8 mouse cellular contexts compared by ENCODE assay signal in the genomic region with DNA sequence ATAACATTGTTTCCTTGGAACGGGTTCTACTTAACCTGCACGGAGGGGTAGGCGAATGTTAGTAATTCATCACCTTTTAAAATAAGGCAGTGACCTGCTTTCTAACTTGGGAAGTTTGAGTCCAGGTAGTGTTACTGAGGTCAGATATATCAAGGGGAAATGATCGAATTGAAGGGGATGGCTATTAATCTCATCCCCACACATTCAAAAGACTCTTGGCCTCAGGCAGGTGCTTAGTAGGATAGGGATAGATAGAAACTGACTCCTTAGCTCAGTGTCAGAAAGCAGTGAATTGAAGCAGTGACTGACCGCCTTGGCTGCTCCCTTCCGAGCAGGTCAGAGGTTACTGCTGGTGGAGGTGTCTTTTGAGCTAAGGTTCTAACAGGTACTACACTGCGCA. TPM values are rescaled to one million over a fixed set of nuclear protein-coding genes. Genes with fewer than 3 reads are reported as not detected.
DNase-seq lines count a peak whose midpoint lies in the region; ATAC-seq and TF ChIP-seq lines count a peak whose summit lies in the region.

No protein-coding gene starts in this region.

- dilution Hi-C loops in CH12.LX (cut with MboI; ENCODE audit: extremely low pct_ligation_motif_present, extremely low pct_unique_long_range_greater_than_20kb, low sequenced_read_pairs): no loop called here

- in situ Hi-C loops in CH12.LX (cut with MboI; ENCODE audit: low pct_ligation_motif_present, low pct_unique_long_range_greater_than_20kb, low sequenced_read_pairs): no loop called here

- 0 out of 2 replicates have a peak overlapping the region, but pooled peaks have one; percentile 20 for H3K9ac ChIP-seq in heart, adult 2 months (ENCODE audit: low read depth, low read length)
- H3K9ac ChIP-seq in CH12.LX (ENCODE audit: insufficient read depth, low read depth): peak overlapping the region; percentile 89
- H3K9ac ChIP-seq in forebrain, embryonic 15.5 days (replicated peaks): no peak overlapping the region
- H3K9ac ChIP-seq in liver, embryonic 13.5 days: peak overlapping the region; percentile 96

- no peaks in the 10 kb centered on the region for H3K9me3 ChIP-seq in CH12.LX (replicated peaks; ENCODE audit: low read length)
- H3K9me3 ChIP-seq in forebrain, embryonic 15.5 days: no peaks in the 10 kb centered on the region
- no peaks in the 10 kb centered on the region for H3K9me3 ChIP-seq in liver, embryonic 13.5 days (replicated peaks)

- no peak for DNase-seq in heart, adult 2 months
- DNase-seq in heart, postnatal 4 days: no peak
- no peak for DNase-seq in CH12.LX (ENCODE audit: extremely low read depth)
- no peak for DNase-seq in liver, embryonic 13.5 days
- no peak for DNase-seq in thymus, postnatal 0 days (ENCODE audit: low spot score)

- H3K36me3 ChIP-seq in heart, adult 2 months (ENCODE audit: control insufficient read depth, insufficient read depth, low read length): peaks cover 23% of the 10 kb centered on the region
- H3K36me3 ChIP-seq in CH12.LX (replicated peaks in 1 of 2; ENCODE audit: control insufficient read depth in 1 of 2, insufficient read depth in 1 of 2, low read length in 1 of 2): peaks cover 9 to 42% of the 10 kb centered on the region in 2 experiments
- H3K36me3 ChIP-seq in forebrain, embryonic 15.5 days: peaks cover 12% of the 10 kb centered on the region; the same call in 1 of the 2 replicates
- H3K36me3 ChIP-seq in liver, embryonic 13.5 days: peaks cover 35% of the 10 kb centered on the region

- H3K4me1 ChIP-seq in heart, adult 2 months (ENCODE audit: control insufficient read depth, insufficient read depth, low read length): peaks cover 16% of the 10 kb centered on the region
- H3K4me1 ChIP-seq in CH12.LX (ENCODE audit: control insufficient read depth in 1 of 2, insufficient read depth in 2 of 2): peaks cover 10 to 46% of the 10 kb centered on the region in 2 experiments
- peaks cover 33% of the 10 kb centered on the region for H3K4me1 ChIP-seq in forebrain, embryonic 15.5 days
- H3K4me1 ChIP-seq in liver, embryonic 13.5 days (replicated peaks): peaks cover 71% of the 10 kb centered on the region

- no peak for TF ChIP-seq CTCF in heart, adult 2 months (IDR thresholded peaks at IDR 0.05)
- no peak for TF ChIP-seq CTCF in CH12.LX (conservative IDR thresholded peaks at IDR 0.05 in 1 of 2, IDR thresholded peaks at IDR 0.05 in 1 of 2; ENCODE audit: low read depth in 2 of 2, low read length in 2 of 2)

- ATAC-seq in forebrain, embryonic 15.5 days (replicated peaks): no peak
- ATAC-seq in liver, embryonic 13.5 days (ENCODE audit: low read depth): no peak
- no peak for ATAC-seq in megakaryocyte-erythroid progenitor cell, adult 5-6 weeks (replicated peaks; ENCODE audit: low FRiP score, low TSS enrichment, poor library complexity, severe bottlenecking)
- ATAC-seq in granulocyte monocyte progenitor cell, adult 5-6 weeks (replicated peaks; ENCODE audit: poor library complexity, severe bottlenecking): no peak

- H3K27me3 ChIP-seq in heart, adult 2 months (ENCODE audit: control insufficient read depth, insufficient read depth, low read length): no peaks in the 10 kb centered on the region
- no peaks in the 10 kb centered on the region for H3K27me3 ChIP-seq in CH12.LX (replicated peaks)
- H3K27me3 ChIP-seq in forebrain, embryonic 15.5 days: no peaks in the 10 kb centered on the region
- no peaks in the 10 kb centered on the region for H3K27me3 ChIP-seq in liver, embryonic 13.5 days

- no peak for TF ChIP-seq RAD21 in CH12.LX (IDR thresholded peaks at IDR 0.05; ENCODE audit: low read depth, low read length)

- no peak overlapping the region; the same call in 1 of the 2 replicates for H3K4me3 ChIP-seq in heart, adult 2 months
- peak overlapping the region; percentile 91 to 100 (median 93) for H3K4me3 ChIP-seq in CH12.LX (replicated peaks in 1 of 3; ENCODE audit: low read depth in 2 of 3, low read length in 2 of 3, poor library complexity in 1 of 3)
- H3K4me3 ChIP-seq in forebrain, embryonic 15.5 days: peak overlapping the region; percentile 73; the same call in 1 of the 2 replicates
- peak overlapping the region; percentile 96 for H3K4me3 ChIP-seq in liver, embryonic 13.5 days (replicated peaks)

- intact Hi-C loops in heart, adult 2 months (cut with DNase I): no loop called here

- H3K79me2 ChIP-seq in heart, adult 2 months (replicated peaks; ENCODE audit: control insufficient read depth, insufficient read depth, low read length): peaks cover 14% of the 10 kb centered on the region
- peaks cover 65% of the 10 kb centered on the region for H3K79me2 ChIP-seq in CH12.LX (replicated peaks; ENCODE audit: control insufficient read depth, extremely low read depth, insufficient read depth, poor library complexity, severe bottlenecking)

- no peak overlapping the region for H3K27ac ChIP-seq in heart, adult 2 months
- no peak overlapping the region for H3K27ac ChIP-seq in CH12.LX (ENCODE audit: insufficient read depth, low read depth)
- no peak overlapping the region for H3K27ac ChIP-seq in forebrain, embryonic 15.5 days (replicated peaks)
- H3K27ac ChIP-seq in liver, embryonic 13.5 days: no peak overlapping the region

- TF ChIP-seq POLR2A in heart, adult 2 months (IDR thresholded peaks at IDR 0.05; ENCODE audit: insufficient read depth, low read depth, low read length): no peak
- TF ChIP-seq POLR2A in CH12.LX (IDR thresholded peaks at IDR 0.05; ENCODE audit: low read depth, low read length): no peak

- WGBS in heart, adult 2 months: 79% methylated on average over 7 of the region's 7 CpGs
- 95% methylated on average over 7 of the region's 7 CpGs for WGBS in forebrain, embryonic 15.5 days
- whole genome bisulfite sequencing in liver, embryonic 13.5 days (ENCODE audit: insufficient replicate concordance): 54% methylated on average over 7 of the region's 7 CpGs

- no peak for TF ChIP-seq EP300 in heart, adult 2 months (IDR thresholded peaks at IDR 0.05; ENCODE audit: insufficient read depth, low read depth, low read length)
- TF ChIP-seq EP300 in CH12.LX (IDR thresholded peaks at IDR 0.05; ENCODE audit: low read length): no peak

- H3K4me2 ChIP-seq in CH12.LX (ENCODE audit: insufficient read depth, low read depth, poor library complexity, severe bottlenecking): peak overlapping the region; percentile 73
- peak overlapping the region; percentile 83; the same call in 1 of the 2 replicates for H3K4me2 ChIP-seq in forebrain, embryonic 15.5 days (replicated peaks)
- H3K4me2 ChIP-seq in liver, embryonic 13.5 days: peak overlapping the region; percentile 80

TF ChIP-seq in CH12.LX, 34 proteins besides CTCF, POLR2A, EP300 and RAD21 (continues in another document):
- TF ChIP-seq ZNF384 (IDR thresholded peaks at IDR 0.05; ENCODE audit: low read depth, low read length) (no peak), UBTF (IDR thresholded peaks at IDR 0.05; ENCODE audit: low read depth, low read length) (no peak), SIN3A (IDR thresholded peaks at IDR 0.05; ENCODE audit: low read length) (no peak)

RNA-seq across cellular contexts. Expression of gene G3bp1, which starts 2.0 kb away (rescaled TPM):
- 10 to 100 TPM; 40.0 to 41.3 TPM for total RNA-seq in heart, adult 2 months (2021)
- polyA plus RNA-seq in heart, adult 2 months (2012; rRNA removed): 22.0 and 31.6 TPM in 2 replicates
- 10 to 100 TPM; 62.6 to 62.9 TPM for total RNA-seq in heart, postnatal 4 days (2021)
- 145 and 182 TPM in 2 replicates for total RNA-seq in CH12.LX (2012; rRNA removed)
- total RNA-seq in CH12.LX (2014; rRNA removed): 183 and 188 TPM in 2 replicates
- polyA plus RNA-seq in CH12.LX (2012; ENCODE audit: insufficient read length, low read depth): 202 and 233 TPM in 2 replicates
- polyA plus RNA-seq in forebrain, embryonic 15.5 days (2015; fragmentation: Nextera tagmentation; extraction: Ambion mirVana): 154 and 161 TPM in 2 replicates
- polyA plus RNA-seq in liver, embryonic 13.5 days (2015; fragmentation: Nextera tagmentation; extraction: Ambion mirVana): 96.5 and 114 TPM in 2 replicates
- polyA plus RNA-seq in thymus, postnatal 0 days (2015; fragmentation: Nextera tagmentation; extraction: Ambion mirVana): 149 and 159 TPM in 2 replicates
- total RNA-seq in megakaryocyte-erythroid progenitor cell, adult 5-6 weeks (2014; fragmentation: Nextera tagmentation): 102 and 106 TPM in 2 replicates
- 128 and 135 TPM in 2 replicates for total RNA-seq in megakaryocyte-erythroid progenitor cell, adult 5-6 weeks (2017)
- total RNA-seq in granulocyte monocyte progenitor cell, adult 5-6 weeks (2014; fragmentation: Nextera tagmentation): 87.8 and 97.3 TPM in 2 replicates
- total RNA-seq in granulocyte monocyte progenitor cell, adult 5-6 weeks (2017): 130 and 133 TPM in 2 replicates

RNA-seq across cellular contexts. Expression of gene Atox1, which starts 10.4 kb away (rescaled TPM):
- total RNA-seq in heart, adult 2 months (2021): 100 to 1,000 TPM in 1 of 2 experiments, 10 to 100 TPM in 1; 98.6 to 112 TPM
- polyA plus RNA-seq in heart, adult 2 months (2012; rRNA removed): 155 and 204 TPM in 2 replicates
- total RNA-seq in heart, postnatal 4 days (2021): 100 to 1,000 TPM; 146 to 150 TPM
- 445 and 523 TPM in 2 replicates for total RNA-seq in CH12.LX (2012; rRNA removed)
- 382 and 398 TPM in 2 replicates for total RNA-seq in CH12.LX (2014; rRNA removed)
- polyA plus RNA-seq in CH12.LX (2012; ENCODE audit: insufficient read length, low read depth): 242 and 264 TPM in 2 replicates
- 257 and 262 TPM in 2 replicates for polyA plus RNA-seq in forebrain, embryonic 15.5 days (2015; fragmentation: Nextera tagmentation; extraction: Ambion mirVana)
- 184 and 205 TPM in 2 replicates for polyA plus RNA-seq in liver, embryonic 13.5 days (2015; fragmentation: Nextera tagmentation; extraction: Ambion mirVana)
- polyA plus RNA-seq in thymus, postnatal 0 days (2015; fragmentation: Nextera tagmentation; extraction: Ambion mirVana): 449 and 452 TPM in 2 replicates
- 212 and 229 TPM in 2 replicates for total RNA-seq in megakaryocyte-erythroid progenitor cell, adult 5-6 weeks (2014; fragmentation: Nextera tagmentation)
- 42.7 and 68.1 TPM in 2 replicates for total RNA-seq in megakaryocyte-erythroid progenitor cell, adult 5-6 weeks (2017)
- total RNA-seq in granulocyte monocyte progenitor cell, adult 5-6 weeks (2014; fragmentation: Nextera tagmentation): 164 and 224 TPM in 2 replicates
- 52.8 and 89.1 TPM in 2 replicates for total RNA-seq in granulocyte monocyte progenitor cell, adult 5-6 weeks (2017)

RNA-seq across cellular contexts. Expression of gene Sparc, which starts 48.5 kb away (rescaled TPM):
- 100 to 1,000 TPM; 320 to 420 TPM for total RNA-seq in heart, adult 2 months (2021)
- 666 and 876 TPM in 2 replicates for polyA plus RNA-seq in heart, adult 2 months (2012; rRNA removed)
- 1,000 to 10,000 TPM; 1,405 to 1,430 TPM for total RNA-seq in heart, postnatal 4 days (2021)
- total RNA-seq in CH12.LX (2012; rRNA removed) (0.13 and 0.34 TPM in 2 replicates), CH12.LX (2014; rRNA removed) (not detected in 2 replicates)
- polyA plus RNA-seq in CH12.LX (2012; ENCODE audit: insufficient read length, low read depth): 0.40 and 0.57 TPM in 2 replicates
- 320 and 352 TPM in 2 replicates for polyA plus RNA-seq in forebrain, embryonic 15.5 days (2015; fragmentation: Nextera tagmentation; extraction: Ambion mirVana)
- polyA plus RNA-seq in liver, embryonic 13.5 days (2015; fragmentation: Nextera tagmentation; extraction: Ambion mirVana): 150 and 155 TPM in 2 replicates
- 297 TPM in 2 replicates for polyA plus RNA-seq in thymus, postnatal 0 days (2015; fragmentation: Nextera tagmentation; extraction: Ambion mirVana)
- not detected in 2 replicates for total RNA-seq in megakaryocyte-erythroid progenitor cell, adult 5-6 weeks (2014; fragmentation: Nextera tagmentation)
- total RNA-seq in megakaryocyte-erythroid progenitor cell, adult 5-6 weeks (2017): not detected in 2 replicates
- not detected in 2 replicates for total RNA-seq in granulocyte monocyte progenitor cell, adult 5-6 weeks (2014; fragmentation: Nextera tagmentation)
- 0.31 TPM in 1 of 2 replicates, not detected in the other for total RNA-seq in granulocyte monocyte progenitor cell, adult 5-6 weeks (2017)

Comparison
In these comparisons a context has a peak if more than half of its experiments do, and no peak if none do; other contexts are left out.
1. RNA of gene Sparc, which starts 48.5 kb away (total RNA-seq): 1,405 to 1,430 TPM in heart, postnatal 4 days and 320 to 420 TPM in heart, adult 2 months; 0.31 TPM in granulocyte monocyte progenitor cell, adult 5-6 weeks, 0.13 to 0.34 TPM in CH12.LX and not detected in megakaryocyte-erythroid progenitor cell, adult 5-6 weeks; every median in the first group is over 100 times any median in the second.
2. Peak in every context shown above with its lines, with median percentiles within 50 percentile points of each other: H3K4me2 ChIP-seq.